Mouse (Mus musculus) natural killer cell, adult 2 months (primary cell): ENCODE results near the gene Preb.

ENCODE experiments used
- DNase-seq, 2 experiments: peaks; one replicate each; pipeline ENCODE4 v3.0.0; 2022; ENCODE audit warnings: low spot score in 2 of 2

Gene Preb

GRCm38 (mm10) chr5:30954556-30954955 lies 5.6 kb downstream of the Preb start:
- no peak for DNase-seq

GRCm38 (mm10) chr5:30954065-30954464 lies 6.1 kb downstream of the Preb start:
- DNase-seq = no peak

GRCm38 (mm10) chr5:30952551-30952950 lies 7.6 kb downstream of the Preb start:
- DNase-seq = no peak

- DNase-seq = no peak
Measured at GRCm38 (mm10) chr5:30951706-30952105, 8.5 kb downstream of the Preb start.

GRCm38 (mm10) chr5:30950922-30951321 lies 9.2 kb downstream of the Preb start:
- no peak for DNase-seq

GRCm38 (mm10) chr5:30950451-30950850 lies 9.7 kb downstream of the Preb start:
- no peak for DNase-seq

GRCm38 (mm10) chr5:30949654-30950326 lies 10.4 kb downstream of the Preb start:
- peak; percentile 72 to 81 for DNase-seq

GRCm38 (mm10) chr5:30948620-30949019 lies 11.5 kb downstream of the Preb start:
- no peak for DNase-seq

- DNase-seq = no peak
Measured at GRCm38 (mm10) chr5:30944956-30945781, 15.0 kb downstream of the Preb start, which contains the start of gene Cgref1. Gene Cgref1 (minus strand): TSS chr5:30945591.

GRCm38 (mm10) chr5:30944344-30944743 lies 15.8 kb downstream of the Preb start:
- no peak for DNase-seq

- no peak for DNase-seq
Measured at GRCm38 (mm10) chr5:30943004-30943403, 17.2 kb downstream of the Preb start.

GRCm38 (mm10) chr5:30934725-30935461 lies 25.3 kb downstream of the Preb start:
- no peak for DNase-seq

GRCm38 (mm10) chr5:30933705-30934104 lies 26.5 kb downstream of the Preb start:
- DNase-seq = no peak

- no peak for DNase-seq
Measured at GRCm38 (mm10) chr5:30931378-30931777, 28.8 kb downstream of the Preb start.

- no peak for DNase-seq
Measured at GRCm38 (mm10) chr5:30930846-30931245, 29.3 kb downstream of the Preb start.

- peak; percentile 35 to 58 for DNase-seq
Measured at GRCm38 (mm10) chr5:30930121-30930520, 30.0 kb downstream of the Preb start.

GRCm38 (mm10) chr5:30927945-30928529 lies 32.1 kb downstream of the Preb start:
- DNase-seq = no peak

- no peak for DNase-seq
Measured at GRCm38 (mm10) chr5:30926073-30926472, 34.1 kb downstream of the Preb start.

GRCm38 (mm10) chr5:30925217-30925616 lies 34.9 kb downstream of the Preb start:
- DNase-seq = no peak

- no peak for DNase-seq
Measured at GRCm38 (mm10) chr5:30924614-30925013, 35.5 kb downstream of the Preb start.

GRCm38 (mm10) chr5:30923119-30923518 lies 37.0 kb downstream of the Preb start:
- no peak for DNase-seq

GRCm38 (mm10) chr5:30922581-30923041 lies 37.5 kb downstream of the Preb start:
- no peak for DNase-seq
